ENCODE assay signal across 11 mouse cellular contexts in genomic region chr2:148029751-148030612, GRCm38 (mm10). TPM values are rescaled to one million over a fixed set of nuclear protein-coding genes. Genes with fewer than 3 reads are reported as not detected.
DNase-seq lines count a peak whose midpoint lies in the region; ATAC-seq and TF ChIP-seq lines count a peak whose summit lies in the region.
"Had no signal": no experiment of that assay in that cellular context is flagged by ENCODE, and none has a peak within 500 bp of the region (broad histone marks: within the 10 kb centered on the region; RNA-seq: fewer than 3 reads in every experiment).

No protein-coding gene starts in this region.

- no peak overlapping the region for H3K4me3 ChIP-seq in kidney, postnatal 0 days (replicated peaks; ENCODE audit: low read depth, low read length)
- no peak overlapping the region for H3K4me3 ChIP-seq in kidney, adult 2 months (ENCODE audit: insufficient read depth, low read depth, low read length)
- H3K4me3 ChIP-seq in forebrain, embryonic 16.5 days (replicated peaks; ENCODE audit: low read length) = no peak overlapping the region
- H3K4me3 ChIP-seq in liver, embryonic 11.5 days (ENCODE audit: low read depth, low read length) = 0 out of 2 replicates have a peak overlapping the region, but pooled peaks have one; percentile 17
- no peak overlapping the region for H3K4me3 ChIP-seq in neural tube, embryonic 12.5 days

- peak; percentile 54; the same call in 1 of the 2 replicates for ATAC-seq in kidney, postnatal 0 days (replicated peaks; ENCODE audit: low FRiP score, low read depth)
- ATAC-seq in forebrain, embryonic 16.5 days = peak; percentile 52; the same call in 1 of the 2 replicates
- peak; percentile 41; the same call in 1 of the 2 replicates for ATAC-seq in liver, embryonic 11.5 days (replicated peaks; ENCODE audit: low FRiP score)
- 0 out of 2 replicates have a peak, but pooled peaks have one; percentile 23 for ATAC-seq in neural tube, embryonic 12.5 days (ENCODE audit: low FRiP score, low read depth)

- H3K9ac ChIP-seq in kidney, postnatal 0 days (ENCODE audit: low read depth, low read length) = no peak overlapping the region
- H3K9ac ChIP-seq in forebrain, embryonic 16.5 days (replicated peaks; ENCODE audit: low read depth, low read length) = no peak overlapping the region
- H3K9ac ChIP-seq in liver, embryonic 11.5 days (ENCODE audit: low read depth, low read length) = 0 out of 2 replicates have a peak overlapping the region, but pooled peaks have one; percentile 6
- no peak overlapping the region for H3K9ac ChIP-seq in neural tube, embryonic 12.5 days

- no peak overlapping the region for H3K27ac ChIP-seq in kidney, postnatal 0 days
- H3K27ac ChIP-seq in kidney, adult 2 months (ENCODE audit: insufficient read depth, low read depth, low read length) = no peak overlapping the region
- no peak overlapping the region for H3K27ac ChIP-seq in forebrain, embryonic 16.5 days (ENCODE audit: low read length)
- no peak overlapping the region; the same call in 1 of the 2 replicates for H3K27ac ChIP-seq in liver, embryonic 11.5 days (ENCODE audit: low read depth, low read length)
- H3K27ac ChIP-seq in neural tube, embryonic 12.5 days = no peak overlapping the region

- no peak for TF ChIP-seq CTCF in kidney, postnatal 0 days (IDR thresholded peaks at IDR 0.05; ENCODE audit: low read depth)
- no peak for TF ChIP-seq CTCF in kidney, adult 2 months (conservative IDR thresholded peaks at IDR 0.05; ENCODE audit: insufficient read depth, insufficient read length, low read depth, low read length)

- H3K4me2 ChIP-seq in kidney, postnatal 0 days (ENCODE audit: low read length) = no peak overlapping the region
- no peak overlapping the region for H3K4me2 ChIP-seq in forebrain, embryonic 16.5 days (ENCODE audit: low read length)
- peak overlapping the region; percentile 40 for H3K4me2 ChIP-seq in liver, embryonic 11.5 days
- no peak overlapping the region for H3K4me2 ChIP-seq in neural tube, embryonic 12.5 days (replicated peaks)

- H3K4me1 ChIP-seq in kidney, postnatal 0 days (replicated peaks; ENCODE audit: insufficient read depth, low read length) = no peaks in the 10 kb centered on the region
- no peaks in the 10 kb centered on the region for H3K4me1 ChIP-seq in kidney, adult 2 months (ENCODE audit: control insufficient read depth, insufficient read depth, low read length)
- no peaks in the 10 kb centered on the region for H3K4me1 ChIP-seq in forebrain, embryonic 16.5 days (replicated peaks; ENCODE audit: control insufficient read depth, insufficient read depth, low read length)
- no peaks in the 10 kb centered on the region for H3K4me1 ChIP-seq in liver, embryonic 11.5 days (replicated peaks; ENCODE audit: control insufficient read depth, insufficient read depth, low read length)
- H3K4me1 ChIP-seq in neural tube, embryonic 12.5 days = no peaks in the 10 kb centered on the region

- no peaks in the 10 kb centered on the region for H3K9me3 ChIP-seq in kidney, postnatal 0 days (replicated peaks; ENCODE audit: low read length)
- no peaks in the 10 kb centered on the region for H3K9me3 ChIP-seq in forebrain, embryonic 16.5 days (ENCODE audit: control insufficient read depth, low read length)
- no peaks in the 10 kb centered on the region for H3K9me3 ChIP-seq in liver, embryonic 11.5 days (ENCODE audit: control insufficient read depth, low read length)
- no peaks in the 10 kb centered on the region for H3K9me3 ChIP-seq in neural tube, embryonic 12.5 days

- WGBS in kidney, postnatal 0 days = 2% methylated on average over 21 of the region's 21 CpGs
- 7% methylated on average over 21 of the region's 21 CpGs for WGBS in kidney, adult 2 months
- WGBS in forebrain, embryonic 16.5 days = 2% methylated on average over 21 of the region's 21 CpGs
- WGBS in liver, embryonic 11.5 days = 12% methylated on average over 21 of the region's 21 CpGs
- 1% methylated on average over 21 of the region's 21 CpGs for WGBS in neural tube, embryonic 12.5 days

- no peak for DNase-seq in kidney, postnatal 0 days (ENCODE audit: low spot score)
- DNase-seq in kidney, adult 2 months = no peak
- no peak for DNase-seq in liver, embryonic 11.5 days (ENCODE audit: low spot score)
- no peak for DNase-seq in T-cell, adult 2 months (ENCODE audit: low spot score)
- DNase-seq in kidney, postnatal 36 days = no peak
- DNase-seq in layer of hippocampus, postnatal 10 days (ENCODE audit: low spot score in 2 of 2) = no peak
- DNase-seq: cerebellum, adult 8-10 months; right cerebral cortex, postnatal 25 days had no signal

- H3K27me3 ChIP-seq in kidney, postnatal 0 days (ENCODE audit: insufficient read depth, low read length) = peaks cover 84% of the 10 kb centered on the region
- H3K27me3 ChIP-seq in kidney, adult 2 months (replicated peaks; ENCODE audit: control insufficient read depth, insufficient read depth, low read length) = peaks cover 5% of the 10 kb centered on the region
- H3K27me3 ChIP-seq in forebrain, embryonic 16.5 days (replicated peaks; ENCODE audit: control insufficient read depth, insufficient read depth, low read length) = peaks cover 85% of the 10 kb centered on the region
- H3K27me3 ChIP-seq in liver, embryonic 11.5 days (replicated peaks; ENCODE audit: control insufficient read depth, insufficient read depth, low read length) = peaks cover 57% of the 10 kb centered on the region
- H3K27me3 ChIP-seq in neural tube, embryonic 12.5 days (replicated peaks) = peaks cover 92% of the 10 kb centered on the region

- no peak for TF ChIP-seq POLR2A in kidney, adult 2 months (IDR thresholded peaks at IDR 0.05; ENCODE audit: low read depth, low read length)

- H3K36me3 ChIP-seq in kidney, postnatal 0 days (ENCODE audit: insufficient read depth, low read length) = no peaks in the 10 kb centered on the region
- H3K36me3 ChIP-seq in kidney, adult 2 months (ENCODE audit: control insufficient read depth, insufficient read depth, low read length) = no peaks in the 10 kb centered on the region
- no peaks in the 10 kb centered on the region for H3K36me3 ChIP-seq in forebrain, embryonic 16.5 days (ENCODE audit: control insufficient read depth, insufficient read depth)
- no peaks in the 10 kb centered on the region for H3K36me3 ChIP-seq in liver, embryonic 11.5 days (ENCODE audit: control insufficient read depth, insufficient read depth, low read length)
- no peaks in the 10 kb centered on the region for H3K36me3 ChIP-seq in neural tube, embryonic 12.5 days

RNA-seq across cellular contexts. Expression of gene Foxa2, which starts 16.8 kb away (rescaled TPM):
- not detected in 2 replicates for polyA plus RNA-seq in kidney, postnatal 0 days (2015; fragmentation: Nextera tagmentation; extraction: Ambion mirVana)
- polyA plus RNA-seq in kidney, adult 2 months (2012; rRNA removed) = 0.07 TPM in 1 of 2 replicates, not detected in the other
- 0.11 TPM in 1 of 2 replicates, not detected in the other for polyA plus RNA-seq in forebrain, embryonic 16.5 days (2015; fragmentation: Nextera tagmentation; extraction: Ambion mirVana)
- polyA plus RNA-seq in liver, embryonic 11.5 days (2014; fragmentation: Nextera tagmentation; extraction: Ambion mirVana) = 8.8 and 10.5 TPM in 2 replicates
- polyA plus RNA-seq in neural tube, embryonic 12.5 days (2016; fragmentation: Nextera tagmentation; extraction: Ambion mirVana) = 3.1 TPM in 2 replicates
- not detected for total RNA-seq in layer of hippocampus, postnatal 10 days (2021)
- total RNA-seq: left cerebral cortex, postnatal 25 days had no signal
